Mouse (Mus musculus) midbrain, embryonic 11.5 days (tissue): ENCODE measurements at regions not wholly inside any gene's neighbourhood (a gene's known extent, or its start where the extent isn't known, plus 50 kb on each side); places are given as distances from the start of the nearest gene placed in this dataset.
A peak's percentile ranks its signal among the peaks of the same experiment; 100 is the strongest.

ENCODE experiments used
- ATAC-seq: fragments of 200-750 bp; cut with Nextera tagmentation; 2 replicates; pipeline ENCODE4 v1.8.0; 2017; ENCODE audit warnings: moderate TSS enrichment, moderate library complexity; ENCODE audit not compliant: low FRiP score
- DNase-seq: peaks from one replicate; pipeline ENCODE4 v3.0.0; 2015; ENCODE audit warnings: low spot score; ENCODE audit errors: missing footprints
- H3K27ac ChIP-seq: fragments of 300-500 bp; sonication (generic); 2 replicates; pipeline ENCODE4 v1.5.1; 2014; ENCODE audit warnings: low read depth, low read length
- H3K27me3 ChIP-seq: fragments of 300-500 bp; sonication (generic); 2 replicates; pipeline ENCODE4 v1.6.1; 2014; ENCODE audit warnings: mild to moderate bottlenecking, low read length, moderate library complexity, mixed read lengths; ENCODE audit not compliant: control insufficient read depth, insufficient read depth
- H3K36me3 ChIP-seq: fragments of 300-500 bp; sonication (generic); 2 replicates; pipeline ENCODE4 v1.6.1; 2014; ENCODE audit warnings: mild to moderate bottlenecking, low read length, moderate library complexity, mixed read lengths; ENCODE audit not compliant: control insufficient read depth, insufficient read depth
- H3K4me1 ChIP-seq: fragments of 300-500 bp; sonication (generic); 2 replicates; pipeline ENCODE4 v1.6.1; 2014; ENCODE audit warnings: low read length; ENCODE audit not compliant: control insufficient read depth, insufficient read depth
- H3K4me2 ChIP-seq: fragments of 300-500 bp; sonication (generic); 2 replicates; pipeline ENCODE4 v1.6.1; 2014; ENCODE audit warnings: mild to moderate bottlenecking, moderate library complexity
- H3K4me3 ChIP-seq: fragments of 300-500 bp; sonication (generic); 2 replicates; pipeline ENCODE4 v1.5.1; 2014; ENCODE audit warnings: low read depth, low read length
- H3K9ac ChIP-seq: fragments of 300-500 bp; sonication (generic); 2 replicates; pipeline ENCODE4 v1.6.1; 2014; ENCODE audit warnings: low read length
- H3K9me3 ChIP-seq: fragments of 300-500 bp; sonication (generic); 2 replicates; pipeline ENCODE4 v1.6.1; 2016; ENCODE audit warnings: low read length; ENCODE audit not compliant: control insufficient read depth
- WGBS: fragments of 180-500 bp; shearing (Covaris S2); extraction: QIAGEN DNeasy Blood & Tissue Kit; methylation state at CpG from one replicate; pipeline ENCODE4 v1.1.7; 2014; 5-methylcytosine and 5-hydroxymethylcytosine counted together

DNA sequence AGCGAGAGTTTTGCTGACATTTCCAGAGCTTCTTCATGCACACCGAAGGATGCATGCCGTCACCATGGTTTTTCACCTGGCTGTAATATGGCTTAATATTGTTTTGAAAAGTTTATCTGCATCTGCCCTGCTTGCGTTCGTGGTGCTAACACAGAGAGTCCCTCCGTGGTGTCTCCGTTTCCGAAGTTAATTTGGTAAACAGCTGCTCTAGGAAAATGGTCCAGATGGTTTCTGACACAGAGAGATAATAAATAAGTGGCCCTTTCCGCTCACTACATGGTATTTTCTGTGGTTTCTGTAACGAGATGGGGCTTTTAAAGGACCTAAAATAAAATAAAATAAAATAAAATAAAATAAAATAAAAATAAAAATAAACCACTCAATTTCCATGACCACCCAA, 195.1 kb upstream of the Jmjd1c start:
- Histone ChIP-seq H3K4me3 (no peak overlapping the region), H3K9ac (no peak overlapping the region), H3K4me2 (no peak overlapping the region), H3K36me3 (no peaks in the 10 kb centered on the region), H3K27me3 (no peaks in the 10 kb centered on the region), H3K9me3 (no peaks in the 10 kb centered on the region), H3K27ac (no peak overlapping the region), H3K4me1 (peaks cover 10% of the 10 kb centered on the region; the same call in 1 of the 2 replicates)
- ATAC-seq, result no peak
- 80% methylated on average over 10 of the region's 10 CpGs for WGBS
- no peak for DNase-seq

DNA sequence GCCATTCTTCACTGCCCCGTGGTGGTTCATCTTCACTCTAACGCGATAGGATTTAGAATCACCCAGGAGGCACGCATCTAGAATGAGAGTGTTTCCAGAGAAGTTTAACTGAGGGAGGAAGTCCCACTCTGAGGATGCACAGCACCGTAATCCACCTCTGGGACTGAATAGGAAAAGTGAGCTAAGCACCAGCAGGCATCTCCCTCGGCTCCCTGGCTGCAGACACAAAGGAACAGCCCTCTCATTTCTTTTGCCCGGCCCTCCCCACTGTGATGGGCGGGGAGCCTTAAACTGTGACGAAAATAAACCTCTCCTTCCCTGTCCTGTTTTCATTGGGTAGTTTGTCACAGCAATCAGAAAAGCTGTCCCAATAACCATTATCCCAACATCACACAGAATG, 194.1 kb upstream of the Jmjd1c start:
- WGBS, result 1% methylated on average over 9 of the region's 9 CpGs
- Histone ChIP-seq H3K4me1 (peaks cover 10% of the 10 kb centered on the region; the same call in 1 of the 2 replicates), H3K9ac (peak overlapping the region; percentile 4; the same call in 1 of the 2 replicates), H3K36me3 (no peaks in the 10 kb centered on the region), H3K27me3 (no peaks in the 10 kb centered on the region), H3K4me3 (peak overlapping the region; percentile 12; the same call in 1 of the 2 replicates), H3K4me2 (peak overlapping the region; percentile 40), H3K27ac (no peak overlapping the region), H3K9me3 (no peaks in the 10 kb centered on the region)
- DNase-seq (peak; percentile 90), ATAC-seq (peak; percentile 68)

DNA sequence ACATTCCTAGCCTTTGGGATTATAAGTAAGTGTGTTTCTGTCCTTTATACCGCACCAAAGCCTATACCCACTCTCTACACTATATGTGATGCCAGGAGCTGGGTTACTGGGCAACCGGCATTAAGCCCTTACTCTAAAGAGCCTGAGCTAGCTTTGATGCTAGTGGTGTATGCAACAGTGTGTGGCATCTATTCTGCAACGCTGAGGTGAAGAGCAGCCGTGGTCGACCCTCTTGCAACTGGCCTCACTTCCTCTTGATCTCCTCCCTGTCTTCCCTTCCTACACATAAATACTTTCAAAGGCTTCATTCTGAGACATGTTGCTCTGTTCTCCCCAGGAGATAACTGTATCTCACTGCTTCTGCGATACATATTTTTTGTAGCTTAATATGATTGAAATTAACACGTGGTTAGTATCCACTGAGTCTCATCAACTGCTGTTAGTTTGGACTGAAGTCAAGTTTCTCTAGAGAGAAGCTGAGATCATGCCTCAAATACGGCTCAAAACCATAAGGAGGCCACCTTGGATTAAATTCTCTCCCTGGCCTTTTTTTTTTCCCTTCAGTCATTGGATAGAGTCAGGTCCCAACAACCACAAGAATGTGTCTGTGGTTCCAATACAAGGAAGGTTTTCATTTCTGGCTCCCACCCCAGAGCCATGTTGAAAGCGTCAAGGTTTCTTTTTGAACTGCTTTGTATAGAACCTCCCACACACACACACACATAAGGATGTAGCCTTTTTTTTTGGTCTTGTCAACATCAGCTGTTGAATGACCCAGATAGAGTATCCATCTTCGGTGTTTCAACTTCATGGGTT, 191.2 kb upstream of the Jmjd1c start:
- Histone ChIP-seq H3K4me3 (no peak overlapping the region), H3K9me3 (no peaks in the 10 kb centered on the region), H3K27me3 (no peaks in the 10 kb centered on the region), H3K36me3 (no peaks in the 10 kb centered on the region), H3K27ac (no peak overlapping the region), H3K4me1 (0 out of 2 replicates have a peak, but pooled peaks cover 7% of the 10 kb centered on the region), H3K4me2 (no peak overlapping the region), H3K9ac (no peak overlapping the region)
- DNase-seq (no peak), ATAC-seq (no peak)
- WGBS, result 79% methylated on average over 10 of the region's 10 CpGs

DNA sequence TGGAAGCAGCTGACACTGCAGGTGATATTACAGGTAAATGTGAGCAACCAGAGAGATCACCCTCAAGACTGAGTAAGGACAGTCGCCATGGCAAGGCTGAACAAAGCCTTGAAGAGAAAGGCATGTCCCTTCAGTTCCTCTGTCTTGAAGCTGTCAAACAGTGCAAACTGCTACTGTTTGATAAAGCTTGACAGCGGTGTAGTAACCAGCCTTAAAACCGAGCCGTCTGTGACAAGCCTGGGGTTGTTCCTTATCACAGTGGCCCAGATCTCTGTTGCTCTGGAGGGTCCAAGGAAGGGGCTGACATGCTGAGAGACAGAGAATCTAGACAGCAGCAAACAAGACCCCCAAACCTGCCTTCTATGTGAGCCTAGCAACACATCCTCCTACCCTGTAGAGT, 188.1 kb upstream of the Jmjd1c start:
- DNase-seq (no peak), ATAC-seq (no peak)
- no peak overlapping the region for H3K9ac ChIP-seq
- H3K27ac ChIP-seq, result no peak overlapping the region
- H3K36me3 ChIP-seq, result no peaks in the 10 kb centered on the region
- WGBS, result 56% methylated on average over 4 of the region's 4 CpGs
- no peaks in the 10 kb centered on the region for H3K4me1 ChIP-seq
- H3K27me3 ChIP-seq, result no peaks in the 10 kb centered on the region
- no peaks in the 10 kb centered on the region for H3K9me3 ChIP-seq
- H3K4me2 ChIP-seq, result no peak overlapping the region
- H3K4me3 ChIP-seq, result no peak overlapping the region

DNA sequence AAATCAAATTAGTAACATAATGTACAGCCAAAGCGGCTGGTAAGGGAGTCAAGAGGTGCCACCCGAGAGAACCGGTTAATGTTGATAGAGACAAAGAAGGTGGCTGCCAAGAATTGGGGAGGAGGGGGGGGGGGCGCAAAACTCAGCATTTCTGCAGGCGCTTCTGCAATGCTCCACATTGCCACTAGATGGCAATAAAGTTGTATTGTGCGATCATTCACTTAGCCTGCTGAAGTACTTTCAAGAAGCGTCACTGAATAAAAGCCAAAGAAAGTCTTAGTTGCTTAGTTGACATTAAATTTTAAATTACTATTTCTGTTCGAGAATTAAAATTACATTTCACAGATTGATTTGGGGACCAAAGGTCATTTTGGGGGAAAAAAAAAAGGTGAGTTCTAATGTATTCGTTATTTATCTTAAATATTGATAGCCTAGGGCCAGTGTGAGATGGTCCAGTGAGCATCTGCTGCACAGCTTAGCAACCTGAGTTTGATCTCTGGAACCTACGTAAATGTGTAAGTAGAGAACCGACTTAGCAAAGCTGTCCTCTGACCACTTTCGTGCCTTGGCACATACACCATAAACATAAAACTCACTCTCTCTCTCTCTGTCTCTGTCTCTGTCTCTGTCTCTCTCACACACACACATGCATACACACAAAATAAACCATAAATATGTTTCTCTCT, 186.6 kb upstream of the Jmjd1c start:
- peak; percentile 38 for ATAC-seq
- H3K9ac ChIP-seq, result no peak overlapping the region

DNA sequence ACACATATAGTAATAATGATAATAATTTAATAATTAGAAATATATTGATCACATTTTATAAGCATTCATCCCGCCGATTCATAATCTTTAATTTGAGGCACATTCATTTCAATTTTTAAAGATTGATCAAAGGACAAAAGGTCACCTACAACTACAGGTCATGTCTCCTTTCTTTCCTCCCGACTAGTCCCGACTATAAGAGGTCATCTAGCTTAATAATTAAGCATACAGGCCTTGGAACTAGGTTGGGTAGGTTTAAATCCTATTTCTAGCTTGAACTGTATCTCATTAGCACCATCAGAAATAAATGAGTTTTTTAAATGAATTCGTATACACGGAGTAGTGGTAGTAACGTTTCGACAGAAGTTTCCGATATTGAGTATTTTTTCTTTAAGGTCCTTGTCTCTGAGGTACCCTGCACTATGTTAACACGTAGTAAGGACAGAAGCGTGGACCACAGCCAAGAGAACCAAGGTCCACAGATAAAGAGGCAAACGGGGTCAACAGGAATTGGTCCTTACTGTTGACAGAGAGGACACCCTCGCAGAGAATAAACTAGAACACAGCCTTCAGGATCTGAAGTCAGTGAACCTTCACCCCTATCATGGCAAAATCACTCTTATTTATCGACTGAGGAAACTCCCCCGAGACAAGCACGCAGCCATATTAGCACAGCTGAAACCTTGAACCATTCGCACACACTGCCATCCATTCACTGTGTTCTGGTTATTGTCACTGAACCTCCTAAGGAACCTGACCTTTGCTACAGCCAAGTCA, 185.8 kb upstream of the Jmjd1c start:
- DNase-seq, result no peak
- H3K9me3 ChIP-seq, result no peaks in the 10 kb centered on the region
- no peak overlapping the region for H3K4me3 ChIP-seq
- H3K36me3 ChIP-seq, result no peaks in the 10 kb centered on the region
- no peak overlapping the region for H3K4me2 ChIP-seq
- H3K4me1 ChIP-seq, result peaks cover 17% of the 10 kb centered on the region
- no peak overlapping the region for H3K27ac ChIP-seq
- no peak overlapping the region for H3K9ac ChIP-seq
- ATAC-seq, result no peak
- H3K27me3 ChIP-seq, result no peaks in the 10 kb centered on the region
- WGBS, result 79% methylated on average over 17 of the region's 17 CpGs

More for the DNA sequence above, 186.6 kb upstream of the Jmjd1c start:
- H3K36me3 ChIP-seq, result no peaks in the 10 kb centered on the region
- 21% methylated on average over 11 of the region's 12 CpGs for WGBS
- no peak overlapping the region for H3K4me3 ChIP-seq
- H3K27me3 ChIP-seq, result no peaks in the 10 kb centered on the region
- H3K4me1 ChIP-seq, result peaks cover 12% of the 10 kb centered on the region
- DNase-seq, result peak; percentile 96
- H3K27ac ChIP-seq, result no peak overlapping the region
- no peaks in the 10 kb centered on the region for H3K9me3 ChIP-seq
- H3K4me2 ChIP-seq, result no peak overlapping the region

DNA sequence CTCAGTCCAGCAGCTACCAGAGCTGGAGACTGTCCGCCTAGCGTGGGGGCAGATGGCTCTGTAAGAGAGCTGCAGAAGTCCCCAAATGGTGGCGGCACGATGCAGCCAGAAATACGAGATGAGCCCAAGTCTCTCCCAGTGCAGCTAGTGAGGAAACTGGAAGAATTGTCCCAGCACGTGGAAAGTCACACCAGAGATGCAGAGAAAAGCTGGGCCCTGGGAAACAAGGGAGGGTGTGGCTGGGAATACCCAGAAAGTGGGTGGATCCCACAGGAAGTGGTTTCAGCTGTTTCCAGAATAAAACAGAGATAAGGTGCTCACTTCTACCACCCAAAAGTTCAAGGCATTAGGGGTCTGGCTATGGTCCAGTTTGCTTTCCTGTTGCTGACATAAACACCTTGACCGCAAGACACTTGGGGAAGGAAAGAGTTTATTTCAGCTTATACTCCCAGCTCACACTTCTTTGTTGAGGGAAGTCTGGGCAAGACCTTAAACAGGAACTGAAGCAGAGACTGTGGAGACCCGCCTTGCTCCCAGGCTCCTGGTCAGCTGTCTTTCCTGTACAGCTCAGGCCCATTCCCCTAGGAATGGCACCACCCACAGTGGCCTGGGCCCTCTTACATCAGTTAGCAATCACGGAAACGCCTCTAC, 184.5 kb upstream of the Jmjd1c start:
- Histone ChIP-seq H3K9ac (no peak overlapping the region), H3K9me3 (no peaks in the 10 kb centered on the region), H3K4me1 (peaks cover 17% of the 10 kb centered on the region), H3K27me3 (no peaks in the 10 kb centered on the region), H3K4me3 (no peak overlapping the region), H3K36me3 (no peaks in the 10 kb centered on the region), H3K27ac (no peak overlapping the region), H3K4me2 (no peak overlapping the region)
- DNase-seq (no peak), ATAC-seq (no peak)
- 61% methylated on average over 10 of the region's 10 CpGs for WGBS

DNA sequence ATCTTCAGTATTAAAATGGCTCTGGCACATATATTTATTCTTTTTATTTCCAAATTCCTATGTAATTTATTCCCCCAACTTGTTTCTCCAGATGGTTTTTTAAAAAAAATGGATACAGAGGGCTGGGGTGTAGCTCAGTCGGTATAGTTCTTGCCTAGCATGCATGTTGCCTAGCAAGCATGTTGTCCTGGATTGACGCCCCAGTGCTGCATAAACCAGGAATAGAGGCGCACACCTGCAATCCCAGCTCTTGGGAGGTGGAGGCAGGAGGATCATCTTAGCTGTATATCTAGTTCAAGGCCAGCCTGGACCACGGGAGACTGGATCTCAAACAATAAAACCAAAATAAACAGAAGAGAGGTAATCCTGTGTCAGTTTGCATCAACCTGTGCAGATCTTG, 183.5 kb upstream of the Jmjd1c start:
- ATAC-seq, result no peak
- Histone ChIP-seq H3K4me2 (no peak overlapping the region), H3K9me3 (no peaks in the 10 kb centered on the region), H3K4me3 (no peak overlapping the region), H3K27ac (no peak overlapping the region), H3K36me3 (no peaks in the 10 kb centered on the region), H3K27me3 (no peaks in the 10 kb centered on the region), H3K4me1 (peaks cover 17% of the 10 kb centered on the region), H3K9ac (no peak overlapping the region)
- 84% methylated on average over 4 of the region's 4 CpGs for WGBS
- no peak for DNase-seq
